Mouse (Mus musculus): ENCODE measurements around the gene Dynlt1f.
"Not testable (repeated sequence)": the region's sequence is repeated elsewhere in the genome, so short reads cannot be mapped to it uniquely, and the experiment has no call there.

Gene Dynlt1f

DNA sequence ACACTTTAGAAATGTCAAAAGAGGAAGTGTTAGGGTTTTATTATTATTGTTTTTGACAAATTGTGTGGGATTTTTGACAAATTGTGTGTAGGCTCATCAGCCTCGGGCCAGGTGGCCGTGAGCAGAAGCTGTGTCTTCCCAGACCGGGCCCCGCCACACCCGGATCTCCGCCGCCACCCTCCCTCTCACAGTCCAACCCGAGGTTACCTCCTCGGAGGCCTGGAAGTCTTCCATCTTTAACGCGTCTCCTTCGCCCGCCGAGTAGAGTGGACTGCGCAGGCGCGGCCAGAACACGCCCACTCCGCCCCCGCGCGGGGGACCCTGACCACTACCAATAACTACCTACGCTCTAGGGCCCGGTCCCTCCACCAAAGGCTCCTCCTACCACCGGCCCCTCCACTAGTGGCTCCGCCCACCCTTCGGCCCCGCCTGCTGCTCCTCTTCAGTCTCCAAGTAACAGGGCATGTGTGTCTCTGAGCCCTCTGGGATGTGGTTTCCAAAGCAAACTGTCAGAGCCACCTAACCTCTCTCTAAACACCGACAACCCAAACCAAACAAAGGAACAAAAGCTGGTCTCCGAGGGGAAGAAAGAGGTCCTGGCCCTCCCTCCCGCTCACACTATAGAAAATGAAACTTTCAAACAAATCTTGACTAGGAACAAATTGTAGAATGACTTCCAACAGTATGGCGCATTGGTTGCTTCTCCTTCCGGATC, at the start of gene Dynlt1f:
Gene Dynlt1f (minus strand): TSS at position 334 of the 715 bp plus-strand sequence.
- DNase-seq: peak; percentile 71 to 85

DNA sequence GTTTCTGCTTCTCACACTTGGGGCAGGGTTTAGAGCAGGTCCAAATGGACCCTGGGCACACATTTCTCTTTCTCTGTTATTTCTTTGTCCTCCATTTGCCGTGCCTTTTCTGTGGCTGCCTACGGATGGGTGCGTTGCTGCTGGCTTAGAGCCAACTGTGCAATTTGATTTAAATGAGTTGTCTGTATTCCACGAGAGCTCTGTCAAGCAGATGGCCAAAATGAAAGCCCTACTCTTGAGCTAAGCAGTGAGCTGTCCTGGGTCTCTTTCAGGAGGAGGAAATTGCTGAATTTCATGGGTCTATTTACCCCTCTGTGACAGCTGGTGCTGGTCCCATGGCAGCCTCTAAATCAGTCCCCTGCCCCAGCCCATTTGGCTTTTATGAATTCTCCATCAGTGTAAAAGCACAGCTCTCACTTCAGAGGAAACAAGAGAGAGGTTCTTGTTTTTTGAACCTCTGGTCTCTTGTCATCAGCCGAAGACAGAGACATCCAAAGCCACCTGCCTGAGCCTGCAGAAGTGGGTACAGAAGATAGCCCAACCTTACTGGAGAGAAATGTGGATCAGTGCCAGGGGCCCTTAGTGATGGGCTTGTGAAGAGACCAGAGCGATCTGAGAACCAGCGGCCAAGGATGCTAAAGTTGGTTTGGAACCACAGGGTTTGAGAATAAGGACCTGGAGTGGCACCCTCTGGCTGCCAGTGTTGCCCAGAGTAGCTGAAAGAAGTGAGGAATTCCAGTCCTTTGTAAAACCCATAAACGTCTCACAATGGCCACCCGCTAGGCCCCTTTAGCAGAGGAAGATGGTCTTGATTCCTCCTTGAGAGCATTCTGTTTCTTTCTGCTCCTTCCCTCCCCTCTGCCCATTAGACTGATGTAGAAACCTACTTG, 47.9 kb upstream of the Dynlt1f start:
- not testable (repeated sequence) for DNase-seq

DNA sequence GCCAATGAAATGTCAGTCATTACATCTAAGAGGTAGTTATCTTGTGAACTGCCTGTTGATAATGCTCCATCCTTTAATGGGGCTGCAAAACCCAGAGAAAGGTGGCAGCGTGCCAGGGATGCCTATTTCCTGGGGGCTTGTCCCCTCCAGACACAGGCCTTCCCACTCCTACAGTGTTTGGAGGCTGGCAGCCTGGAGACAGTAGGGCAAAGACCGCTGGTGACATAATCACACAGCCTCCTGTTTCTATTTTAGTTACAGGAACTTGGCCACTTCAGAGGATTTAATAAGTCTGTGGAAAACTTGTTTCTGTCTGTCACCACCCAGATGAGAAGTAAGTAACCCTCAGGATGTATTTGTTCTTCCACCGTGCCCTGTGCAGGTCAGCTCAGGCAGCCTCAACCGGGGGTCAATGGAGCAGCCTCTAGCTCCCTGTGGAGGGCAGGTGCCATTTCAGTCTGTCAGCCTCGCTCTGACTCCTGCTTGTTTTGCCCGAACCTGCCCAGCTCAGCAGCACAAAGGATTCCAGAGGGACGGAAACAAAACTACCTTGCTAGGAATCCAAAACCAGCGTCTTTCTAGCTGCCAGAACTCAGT, 47.0 kb upstream of the Dynlt1f start:
- not testable (repeated sequence) for DNase-seq

DNA sequence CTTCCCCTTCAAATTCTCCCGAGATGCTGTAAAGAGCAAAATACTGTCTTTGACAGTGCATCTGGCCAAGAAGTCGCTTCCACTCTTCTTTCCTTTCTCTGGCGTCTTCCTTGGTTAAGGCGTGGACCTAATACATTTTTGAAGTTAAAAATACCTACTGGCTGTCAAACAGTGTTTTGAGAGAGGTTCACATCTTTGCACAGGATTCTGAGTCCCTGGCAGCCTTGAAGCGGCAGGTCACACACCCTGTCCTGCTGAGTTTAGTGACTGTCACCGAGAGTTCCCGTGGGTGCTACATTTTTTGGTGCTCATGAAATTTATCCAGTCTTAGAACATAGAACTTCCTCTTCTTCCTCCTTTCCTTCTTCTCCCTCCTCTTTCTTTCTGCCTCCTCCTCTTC, 44.4 kb upstream of the Dynlt1f start:
- not testable (repeated sequence) for DNase-seq

DNA sequence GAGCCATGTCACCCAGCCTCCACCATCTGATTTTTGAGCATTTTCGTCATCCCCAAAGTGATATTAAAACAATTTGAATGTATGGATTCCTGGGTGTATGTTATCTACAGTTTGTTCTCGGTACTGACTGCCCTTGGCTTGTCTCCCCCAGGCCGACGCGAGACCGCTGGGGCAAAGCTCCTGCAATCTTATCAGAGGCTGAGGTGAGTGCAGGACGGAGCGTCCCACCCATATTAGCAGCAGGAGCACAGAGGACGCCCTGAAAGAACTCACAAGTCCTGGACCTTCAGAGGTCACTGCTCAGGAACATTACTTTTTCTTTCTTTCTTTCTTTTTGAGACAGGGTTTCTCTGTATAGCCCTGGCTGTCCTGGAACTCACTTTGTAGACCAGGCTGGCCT, 43.8 kb upstream of the Dynlt1f start:
- DNase-seq: not testable (repeated sequence)

DNA sequence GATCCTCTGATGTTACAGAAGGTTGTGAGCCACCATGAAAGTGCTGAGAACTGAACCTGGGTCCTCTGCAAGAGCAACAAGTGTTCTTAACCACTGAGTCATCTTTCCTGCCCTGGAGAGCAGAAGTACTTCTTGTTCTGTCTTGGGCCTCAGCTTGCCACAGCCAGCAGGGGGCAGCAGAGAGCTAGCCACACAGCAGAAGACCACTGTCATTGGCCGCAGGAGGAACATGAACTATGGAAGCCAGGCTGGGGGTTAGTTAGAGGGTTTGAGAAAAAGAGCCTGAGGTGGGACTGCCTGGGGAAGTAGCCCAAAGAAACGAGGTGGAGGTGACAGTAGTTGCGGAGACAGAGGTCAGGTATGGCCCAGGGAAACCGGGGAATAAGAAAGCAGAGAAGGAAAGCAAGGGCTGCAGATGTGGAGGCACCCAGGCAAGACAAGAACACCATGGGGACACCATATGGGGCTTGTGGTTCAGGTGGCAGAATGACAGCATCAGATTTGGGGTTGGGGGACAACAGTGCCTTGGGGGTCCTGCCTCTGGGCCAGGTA, 41.6 kb upstream of the Dynlt1f start:
- DNase-seq: peak; percentile 42 to 64

DNA sequence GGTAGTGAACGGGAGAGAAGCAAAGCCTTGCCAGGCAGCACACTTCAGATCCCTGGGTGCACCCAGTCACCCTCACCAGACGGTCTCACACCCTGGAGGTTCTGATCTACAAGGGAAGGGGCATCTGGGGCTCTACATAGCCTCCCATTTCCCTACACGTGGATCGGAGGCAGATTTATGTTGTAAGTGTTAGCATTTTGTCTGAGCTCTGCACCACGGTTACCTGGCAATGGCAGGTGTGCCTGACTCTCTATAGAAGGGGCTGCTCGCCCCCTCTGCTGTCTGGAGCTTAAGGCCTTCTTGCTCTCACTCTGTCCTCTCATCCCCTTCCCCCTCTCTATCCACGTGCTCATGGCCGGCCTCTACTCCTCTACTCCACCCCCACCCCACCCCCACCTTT, 40.8 kb upstream of the Dynlt1f start:
- not testable (repeated sequence) for DNase-seq

DNA sequence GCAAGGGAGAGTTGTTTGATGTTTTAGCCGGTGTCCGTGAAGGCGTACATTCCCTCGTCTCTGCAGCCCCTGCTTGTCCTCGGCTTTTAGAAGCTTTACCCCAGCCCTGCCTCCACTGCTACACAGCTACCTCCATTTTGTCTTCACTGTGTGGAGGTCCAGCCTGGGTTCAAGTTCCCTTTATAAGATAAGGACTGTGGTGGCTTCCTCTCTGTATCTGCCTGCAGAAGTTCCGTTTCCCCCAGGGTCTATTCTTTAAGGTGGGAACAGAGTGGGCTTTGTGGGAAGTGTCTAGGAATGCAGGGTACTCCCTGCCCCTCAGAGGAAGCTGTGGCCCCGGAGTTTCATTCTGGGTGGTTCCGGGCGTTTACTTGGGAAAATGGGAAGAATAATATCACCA, 40.0 kb upstream of the Dynlt1f start:
- DNase-seq: not testable (repeated sequence)

DNA sequence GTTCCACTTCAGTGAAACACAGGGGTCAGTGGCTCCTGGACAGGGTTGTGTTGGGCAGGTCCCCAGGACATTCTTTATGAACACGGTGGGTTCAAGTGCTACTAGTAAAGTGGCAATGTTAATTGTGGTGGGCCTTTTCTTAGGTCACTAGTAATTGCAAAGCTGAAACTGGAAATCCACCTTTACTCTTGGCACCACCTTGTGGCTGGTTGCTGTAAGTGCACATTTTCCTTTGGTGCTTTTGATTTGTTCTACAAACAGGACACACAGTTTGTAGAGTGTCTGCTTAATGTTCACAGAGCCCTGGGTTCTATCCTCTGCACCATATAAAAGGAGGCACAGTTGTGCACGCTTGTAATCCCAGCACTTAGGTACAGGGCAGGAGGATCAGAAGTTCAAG, 35.9 kb upstream of the Dynlt1f start:
- DNase-seq: peak; percentile 79 to 89

DNA sequence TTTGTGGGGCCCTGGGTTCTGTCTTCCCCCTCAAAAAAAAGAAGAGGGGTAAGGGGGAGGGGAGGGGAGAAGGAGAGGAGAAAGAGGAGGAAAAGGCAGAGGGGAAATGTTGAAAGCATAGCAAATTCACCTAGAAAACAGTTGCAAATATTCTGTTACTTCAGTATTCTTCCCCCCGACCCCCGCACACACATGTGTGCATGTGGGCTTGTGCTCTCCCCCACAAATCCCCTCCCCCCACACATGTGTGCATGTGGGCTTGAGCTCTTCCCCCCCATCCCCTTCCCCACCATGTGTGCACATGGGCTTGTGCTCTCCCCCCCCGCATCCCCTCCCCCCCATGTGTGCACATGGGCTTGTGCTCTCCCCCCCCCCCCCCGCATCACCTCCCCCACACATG, 33.6 kb upstream of the Dynlt1f start:
- peak in 1 of 2 experiments; percentile 46 for DNase-seq

DNA sequence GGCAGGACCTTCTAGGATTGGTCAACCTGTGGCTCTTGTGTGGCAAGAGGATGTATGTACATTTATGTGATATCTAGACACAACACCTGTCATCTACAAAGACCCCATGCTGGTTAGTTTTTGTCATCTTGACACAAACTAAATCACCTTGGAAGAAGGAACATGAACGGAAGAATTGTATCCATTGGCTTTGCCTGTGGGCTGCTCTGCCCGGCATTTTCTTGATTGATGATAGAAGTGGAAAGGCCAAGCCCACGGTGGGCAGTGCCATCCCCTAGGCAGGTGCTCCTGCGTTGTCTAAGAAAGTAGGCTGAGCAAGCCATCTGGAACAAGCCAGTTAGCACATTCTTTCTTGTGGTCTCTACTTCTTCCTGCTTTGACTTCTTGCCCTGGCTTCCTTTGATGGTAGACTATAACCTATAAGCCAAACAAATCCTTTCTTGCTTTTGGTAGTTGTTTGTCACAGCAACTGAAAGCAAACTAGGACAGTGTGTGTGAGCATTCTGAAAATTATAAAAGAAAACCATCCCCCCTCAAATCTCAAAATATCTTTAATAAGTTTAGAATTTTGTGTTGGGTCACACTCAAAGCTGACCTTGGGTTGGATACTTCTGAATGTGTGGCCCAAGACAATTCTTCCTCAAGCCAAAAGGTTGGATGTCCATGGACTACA, 30.7 kb upstream of the Dynlt1f start:
- not testable (repeated sequence) for DNase-seq

DNA sequence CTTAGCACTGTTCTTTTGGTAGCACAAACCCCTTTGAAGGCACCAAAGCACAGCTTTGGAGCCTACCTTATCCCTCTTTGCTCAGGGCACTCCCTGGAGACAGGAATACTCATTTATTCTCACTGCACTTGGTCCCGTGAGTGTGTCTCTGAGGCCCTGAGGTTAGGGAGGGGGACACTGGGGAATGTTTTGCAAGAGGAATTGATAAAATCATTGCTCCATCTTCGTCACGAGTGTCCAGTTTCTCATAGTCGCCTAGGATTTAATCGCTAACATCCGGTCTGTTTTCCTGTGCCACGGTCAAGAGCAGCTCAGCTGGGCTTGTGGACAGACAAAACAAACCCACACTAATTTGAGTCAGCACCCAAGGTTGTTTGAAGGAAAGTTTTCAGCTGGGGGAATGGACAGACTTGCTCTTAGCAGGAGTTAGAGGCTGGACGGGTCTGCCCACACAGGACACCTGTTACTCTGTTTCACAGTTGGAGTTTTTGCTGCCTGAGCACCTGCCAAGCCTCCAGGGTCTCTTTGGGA, 29.7 kb upstream of the Dynlt1f start:
- not testable (repeated sequence) for DNase-seq

DNA sequence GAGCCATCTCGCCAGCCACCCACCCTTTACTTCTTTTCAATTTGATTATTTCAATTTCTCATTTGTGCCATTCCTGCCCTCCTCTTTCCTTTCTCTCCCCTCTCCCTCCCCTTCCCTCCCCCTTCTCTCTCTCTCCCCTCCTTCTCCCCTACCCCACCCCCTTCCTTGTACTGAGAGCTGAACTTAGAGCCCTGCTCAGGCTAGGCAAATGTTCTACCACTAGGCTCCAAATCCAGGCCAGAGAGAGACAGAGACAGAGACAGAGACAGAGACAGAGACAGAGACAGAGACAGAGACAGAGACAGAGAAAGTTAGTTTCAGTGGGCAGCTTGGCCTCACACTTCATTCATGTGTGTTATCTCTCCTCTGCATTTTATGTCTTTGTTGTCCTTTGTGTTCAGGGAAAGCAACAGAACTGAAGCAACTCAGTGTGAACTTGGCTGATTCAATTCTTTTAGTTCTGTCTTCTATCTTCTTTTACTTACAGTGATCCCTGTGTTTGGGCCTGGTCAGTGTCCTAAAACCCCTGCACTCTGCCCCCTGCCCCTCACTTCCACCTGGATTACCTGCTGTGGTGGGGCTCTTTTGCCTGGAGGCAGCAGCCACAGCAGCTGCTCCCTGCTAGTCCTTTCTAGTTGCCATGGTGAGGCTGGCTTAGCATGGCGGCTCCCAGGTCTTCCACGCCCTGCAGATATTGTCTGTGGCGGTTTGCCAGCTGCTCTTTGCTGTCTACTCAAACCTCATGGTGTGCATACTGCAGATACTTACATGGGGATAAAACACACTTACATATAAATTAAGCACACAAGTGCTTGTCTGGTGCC, 29.0 kb upstream of the Dynlt1f start:
- not testable (repeated sequence) for DNase-seq

DNA sequence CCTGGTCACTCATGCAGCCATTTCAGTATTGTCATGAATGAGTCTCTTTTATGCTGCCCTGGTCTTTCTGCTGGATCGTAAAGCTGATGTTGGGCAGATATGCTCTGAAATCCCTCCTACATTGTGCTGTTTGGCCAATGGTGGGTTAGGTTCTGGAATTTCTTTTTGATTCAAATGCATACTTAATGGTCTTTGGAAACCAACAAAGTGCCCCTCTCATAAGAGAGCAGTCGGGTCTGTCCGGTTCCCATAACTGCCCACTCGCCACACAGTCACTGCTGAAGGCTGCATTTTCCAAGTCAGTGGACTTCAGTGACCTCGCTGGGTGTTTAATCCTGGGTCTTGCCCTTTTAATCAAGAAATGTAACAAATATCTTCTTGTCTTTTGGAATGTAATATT, 28.0 kb upstream of the Dynlt1f start:
- not testable (repeated sequence) for DNase-seq

DNA sequence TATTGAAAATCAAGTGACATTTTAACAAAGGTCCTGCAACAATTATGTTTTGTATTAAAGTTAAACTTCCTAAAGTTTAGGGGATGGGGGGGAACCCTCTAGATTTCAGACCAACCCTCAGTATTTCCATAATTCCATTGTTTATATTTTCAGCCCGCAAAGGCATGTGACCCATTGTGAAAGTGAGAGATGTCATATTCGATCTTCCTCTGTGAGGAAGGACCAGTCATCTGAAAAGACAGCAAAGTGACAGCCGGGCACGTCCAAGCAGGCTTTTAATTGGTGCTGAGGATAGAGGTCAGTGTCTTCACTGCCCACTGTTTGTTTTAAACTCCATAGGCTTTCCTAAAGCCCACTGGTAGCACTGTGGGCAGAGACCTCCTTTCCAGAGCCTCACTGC, 26.0 kb upstream of the Dynlt1f start:
- not testable (repeated sequence) for DNase-seq

DNA sequence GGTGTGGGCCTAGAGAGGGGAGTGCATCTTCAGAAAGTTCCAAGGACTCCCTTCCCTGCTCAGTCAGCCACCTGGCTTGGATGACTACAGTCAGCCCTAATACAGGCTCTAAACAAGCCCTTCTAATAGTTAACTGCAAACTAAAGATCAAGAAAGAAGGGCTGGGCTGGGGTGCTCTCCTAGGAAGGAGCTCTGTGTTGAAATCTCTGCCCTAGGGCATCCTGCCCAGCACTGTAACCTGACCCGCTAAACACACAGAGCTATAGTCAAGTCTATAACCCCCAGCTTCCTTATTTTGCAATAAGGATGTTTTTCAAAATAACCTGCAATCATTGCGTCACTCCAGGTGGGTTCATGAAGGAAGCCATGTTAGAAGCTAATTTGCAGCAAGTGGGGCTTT, 22.4 kb upstream of the Dynlt1f start:
- DNase-seq: not testable (repeated sequence)

DNA sequence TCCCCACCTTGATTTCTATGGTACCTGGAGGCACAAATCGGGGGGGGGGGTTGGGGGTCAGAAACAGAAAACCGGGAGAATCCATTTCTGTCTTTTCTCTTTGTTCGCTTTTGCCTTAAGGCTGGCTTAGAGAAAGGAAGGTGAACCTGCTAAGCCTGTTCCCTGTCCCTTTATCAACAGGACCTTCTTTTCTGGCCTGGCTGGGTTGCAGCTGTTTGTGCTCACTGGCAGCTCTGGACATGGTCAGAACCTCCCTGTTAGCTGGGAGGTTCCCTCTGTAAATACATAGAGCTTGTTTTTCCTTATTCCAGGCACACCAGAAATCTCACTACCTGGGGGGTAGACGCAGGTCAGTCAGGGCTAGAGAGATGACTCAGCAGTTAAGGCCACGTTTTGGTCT, 18.6 kb upstream of the Dynlt1f start:
- DNase-seq: not testable (repeated sequence)

DNA sequence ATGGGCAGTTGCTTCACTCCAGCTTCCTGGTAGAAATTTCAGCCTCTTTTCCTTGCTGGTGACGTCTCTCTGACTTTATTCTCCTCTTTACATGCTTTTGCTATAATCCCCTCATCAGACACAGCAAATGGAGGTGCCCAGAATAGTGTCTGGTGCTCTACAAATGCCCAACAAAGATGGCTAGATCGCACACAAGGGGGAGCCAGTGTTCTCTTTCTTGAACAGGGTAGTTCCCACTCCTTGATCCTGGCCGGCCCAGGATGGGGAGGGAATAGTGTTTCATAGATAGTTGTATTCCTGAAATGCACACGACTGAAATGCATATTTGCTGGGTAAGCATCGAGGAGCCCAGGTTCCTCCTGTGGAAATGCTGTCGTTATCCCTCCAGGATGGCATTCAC, 12.8 kb upstream of the Dynlt1f start:
- not testable (repeated sequence) for DNase-seq

DNA sequence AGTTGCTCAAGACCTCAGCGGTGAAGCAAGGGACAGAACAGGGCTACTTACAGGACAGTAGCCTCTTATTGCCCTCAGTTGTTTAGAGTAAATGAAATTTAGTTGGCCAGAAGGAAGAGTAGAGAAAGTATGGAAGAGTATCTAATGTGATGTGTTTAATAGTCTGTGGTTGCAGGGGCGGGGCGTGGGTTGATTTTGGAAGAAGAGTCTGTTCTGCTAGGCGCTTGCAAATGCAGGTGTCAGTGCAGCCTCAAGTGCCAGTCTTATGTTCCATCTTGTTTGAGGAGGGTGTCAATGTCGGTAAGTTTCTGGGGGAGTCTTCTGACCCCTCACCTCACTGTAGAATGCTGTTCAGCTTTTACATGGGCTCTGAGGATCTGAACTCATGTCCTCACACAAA, 9.7 kb upstream of the Dynlt1f start:
- DNase-seq: not testable (repeated sequence)

DNA sequence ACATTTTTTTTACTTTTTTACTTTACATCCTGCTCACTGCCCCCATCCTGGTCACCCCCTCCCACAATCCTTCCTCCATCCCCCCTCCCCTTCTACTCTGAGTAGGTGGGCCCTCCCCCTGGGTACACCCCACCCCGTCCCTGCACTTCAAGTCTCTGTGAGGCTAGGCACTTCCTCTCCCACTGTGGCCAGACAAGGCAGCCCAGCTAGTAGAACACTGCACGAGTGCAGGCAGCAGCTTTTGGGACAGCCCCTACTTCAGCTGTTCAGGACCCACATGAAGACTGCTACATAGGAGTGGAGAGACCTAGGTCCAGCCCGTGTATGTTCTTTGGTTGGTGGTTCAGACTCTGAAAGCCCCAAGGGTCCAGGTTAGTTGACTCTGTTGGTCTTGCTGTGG, 7.1 kb upstream of the Dynlt1f start:
- peak in 1 of 2 experiments; percentile 47 for DNase-seq

DNA sequence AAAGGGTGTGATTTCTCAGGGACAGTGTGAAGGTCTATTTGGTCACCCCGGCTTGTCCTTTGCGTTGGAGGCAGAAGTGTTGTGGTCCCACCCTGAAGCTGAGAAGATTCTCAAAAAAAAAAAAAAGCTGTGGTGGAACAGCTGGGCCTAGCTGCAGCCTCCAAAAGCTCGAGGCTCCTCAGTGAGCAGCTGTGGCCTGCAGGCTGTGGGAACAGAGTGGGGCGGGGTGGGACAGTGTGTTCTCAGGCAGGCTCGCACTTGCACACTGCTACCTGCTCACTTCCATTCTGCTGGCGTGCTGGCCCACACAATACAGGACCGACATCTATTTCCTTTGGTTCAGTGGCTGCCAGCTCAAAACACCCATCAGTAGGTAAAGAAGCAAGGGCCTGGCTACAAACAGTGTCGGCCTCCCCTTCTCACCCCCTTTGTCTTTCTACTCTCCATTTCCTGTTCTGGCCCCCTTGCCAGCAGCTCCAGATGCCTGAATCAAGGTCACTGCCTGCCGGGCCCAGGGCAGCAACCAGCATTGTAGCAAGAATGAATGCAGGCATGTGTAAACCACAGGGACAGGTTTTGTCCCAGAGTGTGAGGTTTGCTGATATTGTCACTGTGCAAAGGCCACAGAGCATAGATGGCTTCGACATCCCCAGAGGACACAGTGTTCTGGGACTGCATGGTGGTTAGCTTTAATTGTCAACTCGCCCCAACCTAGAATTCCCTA, 5.6 kb upstream of the Dynlt1f start:
- DNase-seq: peak; percentile 74 to 82
